Mouse (Mus musculus): ENCODE data around the gene Nlrp9a.
"Not testable (repeated sequence)": the region's sequence is repeated elsewhere in the genome, so short reads cannot be mapped to it uniquely, and the experiment has no call there.

Gene Nlrp9a

DNA sequence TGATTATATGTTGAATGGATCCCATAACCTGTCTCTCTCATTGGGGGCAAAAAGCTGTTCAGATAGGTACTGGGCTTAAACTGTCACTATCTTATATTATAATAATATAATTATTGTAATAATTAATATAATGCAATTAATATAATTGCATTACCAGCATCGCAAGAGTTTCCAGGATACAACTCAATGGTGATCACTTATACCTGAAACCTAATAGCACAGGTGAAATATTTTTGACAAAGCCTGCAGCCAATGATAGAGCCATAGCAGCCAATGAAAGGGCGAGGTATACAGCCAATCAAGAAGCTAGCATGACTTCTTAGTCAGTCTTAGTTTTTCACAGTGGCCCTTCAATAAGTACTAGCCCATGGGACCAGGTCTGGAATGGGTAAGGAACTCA, at the start of gene Nlrp9a:
Gene Nlrp9a (plus strand): TSS at position 301 of the 400 bp plus-strand sequence.
- not testable (repeated sequence) for DNase-seq (ENCODE audit: low spot score in 2 of 2)

DNA sequence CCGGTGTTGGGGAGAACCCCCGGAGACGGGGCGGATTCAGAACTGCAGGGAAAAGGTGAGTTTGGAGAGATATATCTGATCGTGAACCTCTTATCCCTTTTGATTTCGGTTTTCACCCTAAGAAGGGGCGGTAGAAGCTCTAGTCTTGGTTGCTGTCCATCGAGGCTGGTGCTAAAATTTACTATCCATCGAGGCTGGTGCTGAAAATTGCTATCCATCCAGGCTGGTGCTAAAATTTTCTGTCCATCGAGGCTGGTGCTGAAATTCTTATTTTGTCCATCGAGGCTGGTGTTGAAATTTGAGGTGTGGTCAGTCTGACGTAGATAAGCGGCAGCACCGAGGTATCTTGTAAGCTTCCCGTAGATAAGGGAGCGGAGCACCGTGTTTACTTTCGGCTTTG, 45.3 kb upstream of the Nlrp9a start:
- DNase-seq (ENCODE audit: low spot score in 2 of 2): not testable (repeated sequence)

DNA sequence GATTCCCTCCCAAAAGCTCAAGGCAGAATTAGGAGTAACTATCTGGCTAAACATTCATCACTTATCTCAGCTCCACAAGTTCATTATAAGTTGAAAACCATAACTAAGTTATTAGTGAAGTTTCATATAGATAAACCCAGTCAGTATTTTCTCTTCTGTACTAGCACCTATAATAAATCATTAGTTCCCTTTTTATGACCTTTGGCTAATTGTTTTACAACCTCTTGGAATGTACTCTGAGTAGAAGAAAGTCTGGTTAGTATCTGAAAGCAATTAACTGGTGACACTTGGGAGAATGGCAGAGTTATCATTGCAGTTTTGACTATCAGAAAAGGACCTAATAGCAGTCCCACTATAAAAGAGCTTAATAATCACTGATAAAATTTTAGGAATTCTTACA, 54.3 kb downstream of the Nlrp9a start:
- DNase-seq (ENCODE audit: low spot score in 2 of 2): no peak

DNA sequence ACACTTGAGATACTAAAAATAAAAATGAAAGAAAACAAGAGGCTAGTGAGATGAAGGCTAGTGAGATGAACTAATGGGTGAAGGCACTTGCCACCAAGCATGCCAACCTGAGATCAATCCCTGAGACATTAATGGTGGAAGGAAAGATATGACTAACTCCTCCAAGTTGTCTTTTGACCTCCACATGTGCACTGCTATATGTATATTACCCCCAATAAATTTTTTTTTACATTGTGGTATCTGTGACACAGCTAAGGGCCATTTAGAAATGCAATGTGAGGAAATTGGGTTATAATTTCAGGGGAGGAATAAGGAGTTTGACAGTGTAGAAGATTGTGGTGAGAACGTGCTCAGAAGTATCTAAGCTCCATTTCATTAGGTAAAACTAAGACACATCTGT, 55.0 kb downstream of the Nlrp9a start:
- no peak for DNase-seq (ENCODE audit: low spot score in 2 of 2)

DNA sequence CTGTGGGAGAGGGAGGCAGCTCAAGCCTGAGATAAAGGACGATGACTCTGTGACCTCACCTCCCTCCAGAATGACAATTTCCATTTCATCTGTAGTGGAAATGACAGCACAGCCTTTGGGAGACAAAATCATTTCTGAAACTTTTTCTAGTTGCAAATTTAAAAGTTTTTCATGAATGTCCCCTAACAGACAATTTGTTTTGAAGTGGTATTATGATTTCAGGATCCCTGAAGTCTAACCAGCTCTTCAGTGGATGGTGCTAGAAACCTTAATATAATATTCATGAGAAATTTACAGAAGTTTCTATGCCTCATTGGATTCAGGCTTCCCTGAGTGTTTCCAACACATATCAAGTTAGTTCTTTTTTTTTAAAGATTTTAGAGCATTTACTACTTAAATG, 83.5 kb downstream of the Nlrp9a start, which contains the start of gene Vmn1r185:
Gene Vmn1r185 (minus strand): TSS at position 101 of the 400 bp plus-strand sequence.
- DNase-seq (ENCODE audit: low spot score in 2 of 2): not testable (repeated sequence)

All from right cerebral cortex, adult 2 months (tissue).